Mouse (Mus musculus) retina, postnatal 7 days (tissue): ENCODE measurements at regions not wholly inside any gene's neighbourhood (a gene's known extent, or its start where the extent isn't known, plus 50 kb on each side); places are given as distances from the start of the nearest gene placed in this dataset.

ENCODE experiments used
- DNase-seq: peaks from one replicate; pipeline ENCODE4 v3.0.0-alpha.2; 2012; ENCODE audit warnings: low read depth, low spot score

GRCm38 (mm10) chr9:49954601-49955000 is 155.9 kb upstream of the Ncam1 start:
- peak; percentile 65 for DNase-seq

DNA sequence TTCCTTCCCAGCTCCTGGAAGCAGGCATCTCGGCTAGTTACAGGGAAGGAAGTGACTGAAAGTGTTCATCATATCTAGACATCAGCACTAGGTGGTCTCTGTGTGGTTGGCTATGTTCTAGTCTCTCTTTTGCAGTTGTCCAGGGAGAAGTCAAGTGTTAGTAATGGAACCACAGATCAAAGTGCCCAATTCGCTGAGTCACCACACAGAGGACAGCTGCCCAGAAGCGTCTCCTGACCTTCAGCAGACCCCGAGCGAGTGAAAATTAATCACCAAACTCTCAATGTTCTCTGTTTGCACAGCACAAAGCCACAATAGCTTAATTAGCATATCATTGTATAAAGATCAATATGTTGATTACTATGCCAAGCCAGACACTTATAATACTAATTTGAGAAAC is 151.6 kb upstream of the Ncam1 start:
- DNase-seq, result no peak

DNA sequence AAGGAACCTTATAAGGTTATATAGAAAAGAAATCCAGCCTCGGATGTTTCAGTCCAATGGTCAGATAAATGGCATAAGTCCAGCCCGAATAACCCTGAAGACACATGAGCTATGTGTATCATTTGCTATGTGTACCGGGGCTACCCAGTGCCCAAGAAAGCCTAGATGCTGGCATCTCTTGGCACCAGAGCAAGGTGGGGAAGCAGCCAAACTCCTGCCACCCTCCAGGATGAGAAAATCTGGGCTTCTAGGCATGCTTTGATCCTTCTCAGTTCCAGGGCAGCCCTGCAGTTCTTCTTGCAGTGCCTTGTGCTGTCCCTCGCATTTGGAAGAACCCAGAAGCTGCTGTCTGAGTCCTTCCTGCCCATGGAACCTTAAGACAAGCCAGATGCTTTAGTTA is 149.8 kb upstream of the Ncam1 start:
- no peak for DNase-seq

DNA sequence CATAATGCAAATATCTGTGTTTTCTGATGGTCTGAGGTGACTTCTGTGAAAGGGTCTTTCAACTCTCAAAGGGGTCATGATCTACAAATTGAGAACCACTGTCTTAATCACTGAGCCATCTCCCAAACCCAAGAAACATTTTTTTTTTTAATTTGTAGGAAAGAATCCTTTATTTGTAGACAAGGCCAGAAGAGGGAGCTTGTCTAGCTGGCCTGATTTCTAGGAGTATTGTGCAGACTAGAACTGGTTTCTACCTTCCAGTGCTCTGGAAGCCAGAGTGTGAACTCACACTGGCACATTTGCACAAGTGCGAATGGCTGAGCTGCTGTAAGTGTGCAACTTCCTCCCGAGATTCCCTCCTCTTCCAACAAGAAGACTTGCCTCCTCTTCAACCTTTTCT is 148.1 kb upstream of the Ncam1 start:
- no peak for DNase-seq

GRCm38 (mm10) chr9:49935555-49936376 is 137.0 kb upstream of the Ncam1 start:
- no peak for DNase-seq

- no peak for DNase-seq
Measured at GRCm38 (mm10) chr9:49928041-49928656, 129.4 kb upstream of the Ncam1 start.

DNA sequence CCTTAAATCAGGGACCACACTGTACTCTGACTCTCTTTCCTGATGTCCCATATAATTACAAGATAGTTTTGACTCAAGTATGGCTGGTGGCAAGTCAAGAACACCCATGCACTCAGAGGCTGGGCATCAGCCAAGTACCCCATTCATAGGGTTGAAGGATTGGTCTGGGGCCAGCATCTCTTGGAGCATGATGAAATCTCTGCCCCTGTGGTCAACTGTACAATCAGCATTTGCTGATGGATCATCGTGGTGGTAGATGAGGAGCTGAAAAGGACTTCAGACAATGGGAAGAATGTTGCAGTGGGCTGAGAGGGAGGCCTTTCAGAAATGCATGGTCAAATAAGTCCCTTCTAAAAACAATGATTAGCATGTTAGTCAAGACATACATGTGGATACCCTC is 128.6 kb upstream of the Ncam1 start:
- DNase-seq, result no peak

- no peak for DNase-seq
Measured at GRCm38 (mm10) chr9:49925796-49926195, 127.1 kb upstream of the Ncam1 start.

DNA sequence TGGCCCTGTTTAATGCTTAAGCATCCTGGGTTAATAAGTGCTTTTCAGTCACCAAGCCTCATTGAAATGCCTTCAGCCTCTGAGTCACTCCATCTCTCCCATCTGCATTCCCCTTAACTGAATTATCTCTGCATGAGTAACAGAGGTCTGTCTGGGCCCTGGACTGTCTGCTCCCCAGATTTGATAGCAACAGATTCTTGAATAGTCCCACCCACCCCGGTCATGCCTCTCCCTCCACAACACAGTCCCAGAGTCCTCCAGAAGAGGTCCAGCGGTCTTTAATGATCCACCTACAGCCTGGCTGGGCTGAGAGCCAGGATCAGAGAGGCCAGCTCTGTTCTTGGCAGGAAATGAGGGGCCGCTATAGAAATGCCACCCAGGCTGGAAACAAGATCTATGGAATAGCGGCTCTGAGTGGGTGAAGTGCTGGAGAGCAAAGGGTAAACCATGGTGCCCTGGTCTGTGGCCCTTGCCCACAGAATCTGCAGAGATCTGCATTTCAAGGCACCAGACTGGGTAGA is 125.3 kb upstream of the Ncam1 start:
- DNase-seq, result no peak

DNA sequence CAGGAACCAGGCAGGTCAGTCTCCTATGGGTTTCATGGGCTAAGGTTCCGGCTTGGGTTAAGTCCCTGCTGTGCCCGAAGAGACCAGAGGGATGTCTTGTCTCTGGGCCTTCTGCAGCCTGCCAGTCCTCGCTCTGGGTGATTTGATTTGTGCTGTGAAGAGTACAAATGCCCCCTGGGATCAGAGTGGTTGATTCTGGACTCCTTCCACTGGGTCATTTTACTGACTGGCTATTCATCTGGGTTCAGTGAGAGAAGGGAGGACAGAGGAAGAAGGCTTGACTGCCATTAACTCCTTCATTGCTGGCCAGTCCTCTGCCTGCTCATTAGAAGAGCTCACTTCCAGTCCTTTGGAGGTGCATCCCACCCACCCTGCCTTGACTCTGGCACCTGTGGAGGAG is 124.0 kb upstream of the Ncam1 start:
- DNase-seq, result no peak

DNA sequence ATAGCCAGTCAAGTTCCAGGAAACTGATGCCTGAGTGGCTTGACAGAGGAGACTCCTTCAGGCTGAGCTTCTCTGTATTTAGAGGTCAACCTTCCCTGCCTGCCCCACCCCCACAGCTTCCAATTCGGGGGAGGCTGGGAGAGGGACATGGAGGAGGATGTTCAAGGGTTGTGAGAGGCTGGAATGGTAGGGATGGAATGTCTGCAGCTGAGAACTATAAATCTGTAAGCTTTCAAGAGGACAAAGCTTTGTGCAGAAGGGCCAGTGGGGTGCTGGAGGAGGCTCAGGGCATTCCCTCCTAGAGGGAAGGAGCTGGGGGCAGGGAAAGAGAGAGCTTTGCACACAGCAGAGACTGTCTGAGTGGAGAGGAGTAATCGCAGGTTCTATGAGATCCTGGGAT is 123.4 kb upstream of the Ncam1 start:
- DNase-seq, result no peak

- no peak for DNase-seq
Measured at GRCm38 (mm10) chr9:49921306-49921705, 122.6 kb upstream of the Ncam1 start.

GRCm38 (mm10) chr9:49915046-49915719 is 116.5 kb upstream of the Ncam1 start:
- DNase-seq, result no peak

DNA sequence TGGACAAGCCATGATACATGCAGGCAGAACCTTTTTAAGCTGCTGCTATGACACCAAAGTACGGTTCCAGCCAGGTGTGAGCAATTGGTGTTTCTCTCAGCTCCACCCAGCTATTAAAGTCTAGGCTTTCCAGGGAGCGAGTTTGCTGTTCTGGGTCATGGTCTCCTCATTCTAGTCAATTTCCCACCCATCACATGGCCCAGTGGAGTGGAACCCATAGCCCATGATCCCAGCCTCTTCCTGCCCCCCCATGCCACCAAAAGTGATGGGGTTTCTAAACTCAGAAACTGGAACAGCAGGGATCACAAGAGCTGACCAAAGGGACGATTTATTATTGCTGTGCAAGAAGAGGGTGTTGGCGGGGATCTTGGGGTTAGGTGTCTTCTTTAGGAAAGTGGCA is 115.0 kb upstream of the Ncam1 start:
- DNase-seq, result no peak

- DNase-seq, result no peak
Measured at GRCm38 (mm10) chr9:49912306-49912705, 113.6 kb upstream of the Ncam1 start.

DNA sequence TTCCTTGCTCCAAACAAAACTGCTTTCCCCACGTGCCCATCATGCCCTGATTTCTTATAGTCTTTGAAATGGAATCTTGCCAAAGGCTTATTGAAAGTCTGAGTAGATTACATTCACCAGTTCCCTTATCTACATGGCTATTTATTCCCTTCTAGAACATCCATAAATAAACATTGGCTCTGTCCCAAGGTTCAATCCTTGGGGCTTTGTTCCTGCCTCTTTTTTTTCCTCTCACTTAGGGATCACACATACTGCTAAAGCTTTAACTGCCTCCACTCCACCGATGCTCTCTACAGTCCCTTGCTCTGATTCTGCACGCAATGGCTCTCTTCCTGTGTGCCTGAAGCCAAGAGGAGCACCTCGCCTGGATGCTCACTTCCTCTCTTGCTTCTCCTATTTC is 107.6 kb upstream of the Ncam1 start:
- peak; percentile 37 for DNase-seq

DNA sequence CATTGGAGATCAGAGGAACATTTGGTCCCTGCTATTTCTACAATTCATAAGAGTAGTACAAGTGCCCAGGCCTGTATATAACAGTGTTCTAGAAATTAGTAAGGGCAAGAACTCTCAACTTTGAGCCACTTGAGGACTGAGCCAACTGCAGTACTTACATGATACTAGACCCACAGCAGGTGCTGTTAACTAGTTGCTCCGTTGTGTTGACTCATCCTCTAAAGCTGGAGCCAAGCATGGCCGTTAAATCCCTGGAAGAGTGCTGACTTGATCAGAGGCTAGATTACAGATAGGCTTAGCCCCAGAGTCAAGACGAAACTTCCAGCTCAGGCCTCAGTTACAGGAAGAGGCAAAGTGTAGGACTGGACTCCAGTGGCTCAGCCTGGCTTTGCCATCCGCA is 107.0 kb upstream of the Ncam1 start:
- DNase-seq, result no peak

DNA sequence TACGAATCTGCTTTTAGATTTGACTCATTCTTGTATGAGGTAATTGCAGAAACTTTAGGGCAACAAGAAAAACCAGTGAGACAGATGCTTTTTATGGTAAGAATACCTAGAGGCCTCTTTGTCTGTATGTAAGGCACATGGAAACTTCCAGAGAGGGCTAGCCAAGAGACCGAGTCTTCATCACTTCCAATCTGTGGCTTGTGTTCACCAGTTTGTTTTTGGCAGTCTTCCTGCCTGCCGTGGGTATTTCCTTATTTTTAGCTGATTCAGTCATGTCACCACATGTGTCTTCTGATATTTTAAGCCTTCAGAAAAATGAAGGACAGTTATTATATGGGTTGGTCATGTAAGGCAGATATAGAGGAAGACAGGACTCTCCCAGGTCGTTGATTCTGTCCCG is 100.2 kb upstream of the Ncam1 start:
- no peak for DNase-seq

DNA sequence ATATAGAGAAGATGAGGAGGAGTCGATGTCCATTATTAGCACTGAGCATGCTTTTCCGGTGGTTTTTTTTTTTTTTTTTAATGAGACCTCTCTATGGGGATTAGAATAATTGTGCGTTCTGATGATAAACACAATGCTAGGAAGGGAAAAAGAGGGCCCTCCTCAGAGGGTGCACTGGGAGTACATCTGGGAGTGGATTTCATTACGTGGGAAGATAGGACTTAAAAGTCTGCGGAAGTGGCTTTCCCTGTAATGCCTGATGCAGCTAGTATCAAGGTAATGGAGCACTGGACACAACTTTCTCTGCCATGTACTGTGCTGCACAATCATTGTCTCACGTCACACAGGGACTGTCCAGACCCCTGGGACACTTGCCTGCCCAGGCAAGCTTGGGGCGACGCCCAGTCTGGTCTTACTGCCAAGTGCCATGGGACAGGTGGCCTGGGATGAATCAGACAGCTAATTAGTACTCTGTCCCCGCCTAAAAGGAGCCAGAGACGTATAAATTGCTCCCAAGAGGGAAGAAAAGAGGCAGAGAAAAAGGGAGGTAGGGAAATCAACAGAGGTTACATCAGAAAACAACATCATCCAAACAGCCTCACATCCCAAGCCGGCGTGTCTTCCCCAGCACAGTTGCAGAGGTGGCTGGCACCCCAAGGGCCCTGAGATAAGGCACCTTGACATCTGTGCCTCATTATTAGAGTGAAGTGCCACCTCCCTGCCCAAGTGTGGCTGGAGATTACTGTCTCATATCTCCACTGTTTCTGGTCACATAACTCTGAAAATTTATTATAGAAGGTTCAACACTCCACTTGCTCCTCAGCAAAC is 86.0 kb upstream of the Ncam1 start:
- no peak for DNase-seq

GRCm38 (mm10) chr9:49879361-49880128 is 80.8 kb upstream of the Ncam1 start:
- no peak for DNase-seq

- no peak for DNase-seq
Measured at GRCm38 (mm10) chr9:49874881-49875280, 76.2 kb upstream of the Ncam1 start.
